Mouse (Mus musculus): ENCODE results near the gene Cyp2c40.
"Not testable (repeated sequence)": the region's sequence is repeated elsewhere in the genome, so short reads cannot be mapped to it uniquely, and the experiment has no call there.

Gene Cyp2c40

GRCm38 (mm10) chr19:39812714-39813113, at the start of gene Cyp2c40:
Gene Cyp2c40 (minus strand): TSS chr19:39812814.
- not testable (repeated sequence) for DNase-seq (ENCODE audit: low spot score in 2 of 2)

- not testable (repeated sequence) for DNase-seq (ENCODE audit: low spot score in 2 of 2)
Observed at GRCm38 (mm10) chr19:39820931-39821330, 8.3 kb upstream of the Cyp2c40 start.

- not testable (repeated sequence) for DNase-seq (ENCODE audit: low spot score in 2 of 2)
Observed at GRCm38 (mm10) chr19:39816400-39816799, 3.8 kb upstream of the Cyp2c40 start.

- not testable (repeated sequence) for DNase-seq (ENCODE audit: low spot score in 2 of 2)
Observed at GRCm38 (mm10) chr19:39815991-39816390, 3.4 kb upstream of the Cyp2c40 start.

GRCm38 (mm10) chr19:39785458-39785857, 27.2 kb downstream of the Cyp2c40 start:
- DNase-seq (ENCODE audit: low spot score in 2 of 2): not testable (repeated sequence)

GRCm38 (mm10) chr19:39745357-39745756, 67.3 kb downstream of the Cyp2c40 start:
- no peak for DNase-seq (ENCODE audit: low spot score in 2 of 2)

GRCm38 (mm10) chr19:39744361-39744760, 68.3 kb downstream of the Cyp2c40 start:
- DNase-seq (ENCODE audit: low spot score in 2 of 2): not testable (repeated sequence)

GRCm38 (mm10) chr19:39740920-39741319, 71.7 kb downstream of the Cyp2c40 start, which contains the start of gene Cyp2c68:
Gene Cyp2c68 (minus strand): TSS chr19:39741054.
- no peak for DNase-seq (ENCODE audit: low spot score in 2 of 2)
